Mouse (Mus musculus) thymus, adult 2 months (tissue): ENCODE data around the gene Adarb2.

Experiments
- CTCF ChIP-seq: fragments of 200-500 bp; IDR thresholded peaks from 2 replicates; pipeline ENCODE4 v1.5.1; 2012; ENCODE audit warnings: mild to moderate bottlenecking, control low read depth, low read length, moderate library complexity, borderline replicate concordance; ENCODE audit not compliant: control insufficient read depth, poor library complexity, insufficient read depth; ENCODE audit errors: extremely low read depth
- POLR2A ChIP-seq: fragments of 200-500 bp; IDR thresholded peaks from 2 replicates; pipeline ENCODE4 v1.6.1; 2012; ENCODE audit warnings: mild to moderate bottlenecking, low read length, control low read depth, moderate library complexity; ENCODE audit not compliant: control insufficient read depth, poor library complexity, insufficient read depth; ENCODE audit errors: extremely low read depth

- no peak for TF ChIP-seq CTCF
- TF ChIP-seq POLR2A = no peak
Observed at GRCm38 (mm10) chr13:8629565-8629964, 426.9 kb downstream of the Adarb2 start.
